Mouse (Mus musculus): ENCODE measurements at regions not wholly inside any gene's neighbourhood (a gene's known extent, or its start where the extent isn't known, plus 50 kb on each side); places are given as distances from the start of the nearest gene placed in this dataset.

DNA sequence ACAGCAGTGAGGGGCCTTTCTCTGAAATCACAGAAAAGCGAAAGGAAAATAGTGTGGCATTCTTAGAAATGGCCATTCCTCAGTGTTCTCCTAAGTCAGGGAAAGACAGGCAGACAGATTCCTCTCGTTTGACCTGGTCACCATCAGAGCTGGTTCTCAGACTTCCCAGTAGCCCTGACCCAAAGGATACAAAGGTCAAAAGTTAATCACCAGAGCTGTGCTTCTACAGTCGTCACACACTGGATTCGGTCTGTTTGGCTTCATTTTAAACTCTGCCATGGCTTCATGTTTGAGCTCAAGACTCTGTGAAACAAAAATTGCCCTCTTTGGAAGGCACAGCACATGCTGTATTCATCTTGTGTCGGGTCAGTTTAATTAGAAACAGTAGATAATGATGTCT is 255.6 kb downstream of the Kcnj2 start:
- DNase-seq (ENCODE audit: low spot score) (no peak), ATAC-seq (ENCODE audit: low FRiP score, low TSS enrichment) (no peak)
- no peak overlapping the region for H3K4me2 ChIP-seq (replicated peaks; ENCODE audit: low read depth)
- no peak overlapping the region for H3K27ac ChIP-seq (replicated peaks)
- no peak overlapping the region for H3K9ac ChIP-seq (ENCODE audit: low read length)
- H3K9me3 ChIP-seq (ENCODE audit: control insufficient read depth, low read length): no peaks in the 10 kb centered on the region
- no peaks in the 10 kb centered on the region for H3K36me3 ChIP-seq (ENCODE audit: control insufficient read depth, insufficient read depth, low read length)
- no peaks in the 10 kb centered on the region for H3K4me1 ChIP-seq (replicated peaks; ENCODE audit: control insufficient read depth, insufficient read depth)
- H3K27me3 ChIP-seq (ENCODE audit: control insufficient read depth, insufficient read depth, low read length): no peaks in the 10 kb centered on the region
- WGBS: 59% methylated on average over 5 of the region's 5 CpGs
- no peak overlapping the region for H3K4me3 ChIP-seq (ENCODE audit: low read depth, low read length)
- TF ChIP-seq EP300 (optimal IDR thresholded peaks at IDR 0.05) (no peak), CTCF (IDR thresholded peaks at IDR 0.05; ENCODE audit: low read depth) (no peak)

DNA sequence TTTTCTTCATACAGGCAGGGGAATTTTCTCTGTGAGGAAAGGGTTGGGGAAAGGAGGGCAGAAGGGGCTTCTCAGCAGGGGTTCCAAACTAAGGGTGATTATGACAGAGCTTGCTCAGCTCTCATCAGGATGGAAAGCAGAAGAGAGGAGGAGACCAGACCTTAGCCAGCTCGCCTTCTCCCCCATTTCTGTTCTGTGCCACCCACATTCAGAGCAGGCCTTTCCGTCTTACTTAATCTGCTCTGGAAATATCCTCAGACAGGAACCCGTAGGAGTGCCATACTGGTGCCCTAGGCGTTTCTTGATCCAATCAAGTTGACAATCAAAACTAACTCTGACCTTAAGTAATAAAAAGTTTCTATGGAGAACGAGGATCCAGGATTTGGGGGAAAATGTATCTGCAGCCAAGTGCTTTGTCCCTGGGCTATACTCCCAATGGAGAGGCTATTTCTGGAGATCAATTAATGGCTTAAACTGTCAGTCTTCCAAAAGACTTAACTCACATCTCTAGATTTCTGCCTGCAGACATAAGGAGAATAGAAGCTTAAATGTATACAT is 258.6 kb downstream of the Kcnj2 start:
- 79% methylated on average over 5 of the region's 5 CpGs for WGBS
- H3K27ac ChIP-seq (replicated peaks): no peak overlapping the region
- no peaks in the 10 kb centered on the region for H3K4me1 ChIP-seq (replicated peaks; ENCODE audit: control insufficient read depth, insufficient read depth)
- H3K4me3 ChIP-seq (ENCODE audit: low read depth, low read length): no peak overlapping the region
- no peaks in the 10 kb centered on the region for H3K9me3 ChIP-seq (ENCODE audit: control insufficient read depth, low read length)
- H3K36me3 ChIP-seq (ENCODE audit: control insufficient read depth, insufficient read depth, low read length): no peaks in the 10 kb centered on the region
- H3K27me3 ChIP-seq (ENCODE audit: control insufficient read depth, insufficient read depth, low read length): no peaks in the 10 kb centered on the region
- TF ChIP-seq EP300 (optimal IDR thresholded peaks at IDR 0.05) (no peak), CTCF (IDR thresholded peaks at IDR 0.05; ENCODE audit: low read depth) (no peak)
- no peak overlapping the region for H3K4me2 ChIP-seq (replicated peaks; ENCODE audit: low read depth)
- DNase-seq (ENCODE audit: low spot score) (no peak), ATAC-seq (ENCODE audit: low FRiP score, low TSS enrichment) (no peak)
- H3K9ac ChIP-seq (ENCODE audit: low read length): no peak overlapping the region

DNA sequence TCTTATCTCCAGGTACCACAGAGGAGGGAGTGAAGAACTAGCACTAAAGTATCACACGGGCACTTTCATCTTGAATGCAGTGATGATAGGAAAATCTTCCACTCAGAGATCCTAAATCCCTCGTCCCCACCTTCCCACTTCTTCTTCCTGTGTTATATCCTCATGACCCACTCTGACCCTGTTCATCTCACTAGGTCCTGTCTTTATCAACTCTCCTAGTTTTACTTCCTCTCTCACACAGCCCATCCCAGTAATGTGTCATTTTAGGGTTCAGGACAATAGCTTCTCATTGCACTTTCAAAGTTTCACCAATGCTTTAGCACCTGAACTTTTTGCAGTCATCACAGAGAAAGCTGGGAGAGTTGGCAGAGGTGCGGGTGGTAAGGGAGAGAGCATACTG is 261.0 kb downstream of the Kcnj2 start:
- Histone ChIP-seq H3K4me2 (replicated peaks; ENCODE audit: low read depth) (no peak overlapping the region), H3K9me3 (ENCODE audit: control insufficient read depth, low read length) (no peaks in the 10 kb centered on the region), H3K4me1 (replicated peaks; ENCODE audit: control insufficient read depth, insufficient read depth) (no peaks in the 10 kb centered on the region), H3K4me3 (ENCODE audit: low read depth, low read length) (no peak overlapping the region), H3K36me3 (ENCODE audit: control insufficient read depth, insufficient read depth, low read length) (no peaks in the 10 kb centered on the region), H3K27me3 (ENCODE audit: control insufficient read depth, insufficient read depth, low read length) (no peaks in the 10 kb centered on the region), H3K9ac (ENCODE audit: low read length) (no peak overlapping the region), H3K27ac (replicated peaks) (no peak overlapping the region)
- no peak for ATAC-seq (ENCODE audit: low FRiP score, low TSS enrichment)
- WGBS: 77% methylated on average over 3 of the region's 3 CpGs
- TF ChIP-seq CTCF (IDR thresholded peaks at IDR 0.05; ENCODE audit: low read depth): no peak
- no peak for TF ChIP-seq EP300 (optimal IDR thresholded peaks at IDR 0.05)
- no peak for DNase-seq (ENCODE audit: low spot score)

DNA sequence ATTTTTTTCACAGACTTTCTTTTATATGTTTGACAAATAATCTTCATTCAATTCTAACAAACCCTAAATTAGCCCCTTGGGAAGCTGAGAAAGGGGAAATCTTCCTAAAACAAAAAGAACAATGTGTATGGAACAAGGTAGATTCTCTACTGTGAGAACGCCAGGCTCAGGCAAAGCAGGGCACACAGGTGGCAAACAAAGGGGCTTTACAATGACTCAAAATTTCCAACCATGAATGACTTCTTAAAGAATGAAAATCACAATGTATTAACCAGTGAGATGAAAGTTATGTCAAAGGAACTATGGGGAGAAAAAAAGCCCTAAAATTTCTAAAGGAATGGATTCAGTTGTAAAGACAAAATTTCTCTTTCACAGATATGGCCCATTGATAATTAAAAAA is 262.3 kb downstream of the Kcnj2 start:
- no peaks in the 10 kb centered on the region for H3K4me1 ChIP-seq (replicated peaks; ENCODE audit: control insufficient read depth, insufficient read depth)
- no peak overlapping the region for H3K4me3 ChIP-seq (ENCODE audit: low read depth, low read length)
- no peaks in the 10 kb centered on the region for H3K27me3 ChIP-seq (ENCODE audit: control insufficient read depth, insufficient read depth, low read length)
- ATAC-seq (ENCODE audit: low FRiP score, low TSS enrichment) (no peak), DNase-seq (ENCODE audit: low spot score) (no peak)
- no peak overlapping the region for H3K9ac ChIP-seq (ENCODE audit: low read length)
- H3K4me2 ChIP-seq (replicated peaks; ENCODE audit: low read depth): no peak overlapping the region
- WGBS: 33% methylated on average over 1 of the region's 1 CpGs
- H3K27ac ChIP-seq (replicated peaks): no peak overlapping the region
- H3K36me3 ChIP-seq (ENCODE audit: control insufficient read depth, insufficient read depth, low read length): no peaks in the 10 kb centered on the region
- H3K9me3 ChIP-seq (ENCODE audit: control insufficient read depth, low read length): no peaks in the 10 kb centered on the region
- no peak for TF ChIP-seq EP300 (optimal IDR thresholded peaks at IDR 0.05)
- no peak for TF ChIP-seq CTCF (IDR thresholded peaks at IDR 0.05; ENCODE audit: low read depth)

DNA sequence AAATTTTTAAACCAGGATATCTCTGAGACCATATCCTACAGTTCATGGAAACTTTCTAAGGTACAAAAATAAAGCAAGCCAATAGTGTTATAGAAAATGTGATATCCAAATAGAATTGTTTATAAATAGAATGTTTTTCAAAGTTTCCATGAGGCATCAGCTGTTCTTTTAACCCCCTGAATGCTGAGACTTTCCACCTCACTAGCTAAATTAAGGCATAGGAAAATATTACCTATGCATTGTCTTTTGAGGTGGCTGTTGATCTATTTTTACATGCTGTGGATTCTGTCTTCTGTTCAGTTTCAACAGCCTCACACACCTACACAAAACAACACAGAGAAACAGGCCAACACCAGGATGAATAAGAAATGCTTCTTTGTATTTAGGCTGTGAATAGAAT is 265.6 kb downstream of the Kcnj2 start:
- Histone ChIP-seq H3K36me3 (ENCODE audit: control insufficient read depth, insufficient read depth, low read length) (no peaks in the 10 kb centered on the region), H3K4me1 (replicated peaks; ENCODE audit: control insufficient read depth, insufficient read depth) (no peaks in the 10 kb centered on the region), H3K27ac (replicated peaks) (no peak overlapping the region), H3K9ac (ENCODE audit: low read length) (no peak overlapping the region), H3K27me3 (ENCODE audit: control insufficient read depth, insufficient read depth, low read length) (no peaks in the 10 kb centered on the region), H3K4me2 (replicated peaks; ENCODE audit: low read depth) (no peak overlapping the region), H3K9me3 (ENCODE audit: control insufficient read depth, low read length) (no peaks in the 10 kb centered on the region), H3K4me3 (ENCODE audit: low read depth, low read length) (no peak overlapping the region)
- ATAC-seq (ENCODE audit: low FRiP score, low TSS enrichment): no peak
- no peak for DNase-seq (ENCODE audit: low spot score)
- TF ChIP-seq EP300 (optimal IDR thresholded peaks at IDR 0.05) (no peak), CTCF (IDR thresholded peaks at IDR 0.05; ENCODE audit: low read depth) (no peak)

DNA sequence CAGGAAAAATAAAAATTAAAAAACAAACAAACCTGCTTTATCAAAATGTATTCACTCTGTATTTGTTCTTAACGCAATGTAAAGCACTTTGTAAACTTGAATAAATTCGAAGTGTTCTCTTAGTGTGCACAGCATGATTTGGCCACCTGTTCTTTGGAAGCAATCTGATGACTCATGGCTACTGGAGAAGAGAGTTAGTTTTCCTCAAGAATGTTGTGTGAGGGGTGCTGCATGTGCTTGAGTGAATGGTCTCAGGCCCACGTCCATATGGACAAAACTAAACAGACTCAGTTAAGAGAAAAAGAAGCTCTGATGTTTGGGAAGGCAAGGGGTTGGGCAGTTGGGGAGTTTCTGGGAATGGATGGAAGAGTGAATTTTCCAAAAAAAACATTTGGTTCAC is 267.1 kb downstream of the Kcnj2 start:
- H3K4me3 ChIP-seq (ENCODE audit: low read depth, low read length): no peak overlapping the region
- WGBS: 37% methylated on average over 3 of the region's 3 CpGs
- no peak overlapping the region for H3K9ac ChIP-seq (ENCODE audit: low read length)
- H3K27ac ChIP-seq (replicated peaks): no peak overlapping the region
- H3K27me3 ChIP-seq (ENCODE audit: control insufficient read depth, insufficient read depth, low read length): no peaks in the 10 kb centered on the region
- H3K4me2 ChIP-seq (replicated peaks; ENCODE audit: low read depth): no peak overlapping the region
- TF ChIP-seq EP300 (optimal IDR thresholded peaks at IDR 0.05) (no peak), CTCF (IDR thresholded peaks at IDR 0.05; ENCODE audit: low read depth) (no peak)
- no peak for ATAC-seq (ENCODE audit: low FRiP score, low TSS enrichment)
- H3K36me3 ChIP-seq (ENCODE audit: control insufficient read depth, insufficient read depth, low read length): no peaks in the 10 kb centered on the region
- DNase-seq (ENCODE audit: low spot score): no peak
- H3K4me1 ChIP-seq (replicated peaks; ENCODE audit: control insufficient read depth, insufficient read depth): no peaks in the 10 kb centered on the region
- no peaks in the 10 kb centered on the region for H3K9me3 ChIP-seq (ENCODE audit: control insufficient read depth, low read length)
